Mouse (Mus musculus) urinary bladder, postnatal 0 days (tissue): ENCODE measurements around the gene Fbxo45. TPM values are rescaled to one million over a fixed set of nuclear protein-coding genes. Genes with fewer than 3 reads are reported as not detected.

Experiments
- microRNA counts: library from miRNA; unstranded; fragments of <30 nt; microRNA quantifications from one replicate; lab custom pipeline; 2016
- microRNA-seq: library from miRNA; unstranded; fragments of <30 nt; microRNA quantifications from one replicate; pipeline ENCODE4, GENCODE M21; 2016
- polyA plus RNA-seq: library from polyadenylated mRNA; unstranded; fragments of >200 nt; fragmentation: Nextera tagmentation; extraction: Ambion mirVana; gene quantifications from 2 replicates; pipeline ENCODE4 v1.2.1, GENCODE M21; 2015

Fbxo45 gene
- 5.7 and 7.4 TPM in 2 replicates for polyA plus RNA-seq

GRCm38 (mm10) chr16:32246952-32247370 is at the start of gene Fbxo45, which contains the start of gene Wdr53:
Gene Fbxo45, minus strand, starts transcription at chr16:32247158.
Gene Wdr53, plus strand, starts transcription at chr16:32247227.

GRCm38 (mm10) chr16:32277308-32278256 is 30.6 kb upstream of the Fbxo45 start, which contains the start of gene Rnf168:
Gene Rnf168, plus strand, starts transcription at chr16:32277459.

GRCm38 (mm10) chr16:32271291-32271690 is 24.3 kb upstream of the Fbxo45 start, which contains the start of gene Smco1:
Gene Smco1, plus strand, starts transcription at chr16:32271468.

MicroRNAs within 50 kb of the gene (microRNA counts, 519-probe panel; counts per million panel counts)
- microRNA mmu-miR-1946a (lab: Ali Mortazavi, UCI): 392 counts per million, percentile 1 among the panel's probes with 10 or more counts

Small RNAs within 50 kb of the gene (microRNA-seq; reads per million reads assigned to microRNA genes)
- not detected for gene Mir1946a

Other genes starting within 250 kb of the Fbxo45 start
- 7.5 and 9.4 TPM in 2 replicates for gene Senp5, start 243.9 kb downstream of the Fbxo45 start, polyA plus RNA-seq
- 32.3 and 38.3 TPM in 2 replicates for gene Pak2, start 167.8 kb downstream of the Fbxo45 start, polyA plus RNA-seq
- 68.3 and 74.3 TPM in 2 replicates for gene Pigx, start 147.4 kb downstream of the Fbxo45 start, polyA plus RNA-seq
- 11.6 and 12.2 TPM in 2 replicates for gene Cep19, start 147.4 kb downstream of the Fbxo45 start, polyA plus RNA-seq
- gene Nrros, start 81.6 kb downstream of the Fbxo45 start, polyA plus RNA-seq: 13.7 and 16.6 TPM in 2 replicates
- not detected in 2 replicates for gene Bex6, start 67.3 kb downstream of the Fbxo45 start, polyA plus RNA-seq
- gene Wdr53, start 69 bp upstream of the Fbxo45 start, polyA plus RNA-seq: 11.9 and 13.8 TPM in 2 replicates
- gene Smco1, start 24.3 kb upstream of the Fbxo45 start, polyA plus RNA-seq: not detected in 2 replicates
- gene Rnf168, start 30.3 kb upstream of the Fbxo45 start, polyA plus RNA-seq: 15.5 and 18.5 TPM in 2 replicates
- gene Ubxn7, start 85.1 kb upstream of the Fbxo45 start, polyA plus RNA-seq: 6.7 and 10.8 TPM in 2 replicates
- gene Tm4sf19, start 153.3 kb upstream of the Fbxo45 start, polyA plus RNA-seq: not detected in 2 replicates
- gene Tctex1d2, start 172.5 kb upstream of the Fbxo45 start, polyA plus RNA-seq: 36.2 and 36.6 TPM in 2 replicates
- gene Pcyt1a, start 183.8 kb upstream of the Fbxo45 start, polyA plus RNA-seq: 29.8 and 36.1 TPM in 2 replicates
- gene Slc51a, start 240.7 kb upstream of the Fbxo45 start, polyA plus RNA-seq: 0.35 and 0.55 TPM in 2 replicates
- not detected in 2 replicates for gene Zdhhc19, start 249.1 kb upstream of the Fbxo45 start, polyA plus RNA-seq